Mouse (Mus musculus): ENCODE measurements at regions not wholly inside any gene's neighbourhood (a gene's known extent, or its start where the extent isn't known, plus 50 kb on each side); places are given as distances from the start of the nearest gene placed in this dataset.

DNA sequence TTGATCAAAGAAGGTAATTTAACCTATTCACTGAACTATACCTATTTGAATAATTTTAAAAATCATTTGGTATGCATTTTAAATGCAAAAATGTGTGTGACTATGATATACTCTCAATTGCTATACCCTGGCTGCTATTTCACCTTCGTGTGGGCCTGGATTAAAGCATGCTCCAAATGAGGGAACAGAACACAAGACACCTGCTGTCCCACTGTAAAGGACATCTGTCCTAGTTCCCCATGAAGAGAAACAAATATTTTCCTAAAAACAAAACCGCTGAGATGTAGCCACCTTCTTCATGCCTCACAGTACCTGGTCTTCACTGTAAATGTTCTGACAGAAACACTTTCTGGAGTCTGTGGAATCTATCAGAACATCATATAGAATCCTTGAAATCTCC lies 294.0 kb downstream of the Ube2cbp start:
- no peak for TF ChIP-seq CTCF (IDR thresholded peaks at IDR 0.05)
- no peak for TF ChIP-seq EP300 (IDR thresholded peaks at IDR 0.05; ENCODE audit: insufficient read depth, low read depth, low read length)
- no peak for TF ChIP-seq POLR2A (IDR thresholded peaks at IDR 0.05; ENCODE audit: insufficient read depth, low read depth, low read length)

All from heart, adult 2 months (tissue).